Mouse (Mus musculus) bone marrow, adult 2 months (tissue): ENCODE measurements at regions not wholly inside any gene's neighbourhood (a gene's known extent, or its start where the extent isn't known, plus 50 kb on each side); places are given as distances from the start of the nearest gene placed in this dataset.

Experiments used
- H3K27ac ChIP-seq: fragments of 200-500 bp; 2 replicates; pipeline ENCODE4 v1.5.1; 2012; ENCODE audit warnings: low read depth, mild to moderate bottlenecking, control low read depth, inconsistent platforms, low read length; ENCODE audit not compliant: control insufficient read depth, poor library complexity, insufficient read depth
- H3K4me1 ChIP-seq: fragments of 200-500 bp; 2 replicates; pipeline ENCODE4 v1.6.1; 2011; ENCODE audit warnings: low read length; ENCODE audit not compliant: control insufficient read depth, insufficient read depth
- H3K4me3 ChIP-seq: fragments of 200-500 bp; replicated peaks from 2 replicates; pipeline ENCODE3; 2011; ENCODE audit warnings: mild to moderate bottlenecking, low read depth, low read length, control low read depth; ENCODE audit not compliant: control insufficient read depth
- CTCF ChIP-seq: fragments of 200-500 bp; IDR thresholded peaks from 2 replicates; pipeline ENCODE4 v1.5.1; 2011; ENCODE audit warnings: low read length, control low read depth; ENCODE audit not compliant: control insufficient read depth, insufficient read depth
- POLR2A ChIP-seq: fragments of 200-500 bp; IDR thresholded peaks from 2 replicates; pipeline ENCODE4 v1.6.1; 2011; ENCODE audit warnings: low read depth, mild to moderate bottlenecking, control low read depth, low read length, borderline replicate concordance; ENCODE audit not compliant: control insufficient read depth
- WGBS: fragments of 180-500 bp; shearing (Covaris S2); methylation state at CpG from one replicate; pipeline ENCODE4 v1.1.7; 2018; 5-methylcytosine and 5-hydroxymethylcytosine counted together

DNA sequence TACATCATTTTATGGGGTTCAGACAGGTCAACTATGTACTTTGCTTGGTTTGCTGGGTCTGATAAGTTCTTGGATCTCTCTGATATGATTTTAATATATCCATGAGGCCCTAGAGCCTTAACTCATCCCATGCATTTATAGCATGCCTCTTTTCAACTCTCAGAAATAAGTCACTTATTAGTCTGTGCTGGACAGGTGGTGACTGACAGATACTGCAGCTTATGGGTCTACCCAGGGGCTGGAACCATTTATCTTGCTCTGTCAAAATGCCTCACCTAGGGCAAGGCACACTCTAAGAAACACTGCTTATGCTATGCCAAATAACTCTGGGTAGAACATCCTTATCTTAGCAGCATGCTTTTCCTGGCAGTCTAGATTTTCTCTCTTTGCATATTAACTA, 225.6 kb downstream of the Mbnl1 start:
- Histone ChIP-seq H3K4me3 (no peak overlapping the region), H3K27ac (no peak overlapping the region), H3K4me1 (no peaks in the 10 kb centered on the region)
- no peak for TF ChIP-seq POLR2A
- no peak for TF ChIP-seq CTCF

GRCm38 (mm10) chr3:60707139-60707538, 234.5 kb downstream of the Mbnl1 start:
- H3K27ac ChIP-seq, result no peak overlapping the region
- 86% methylated on average over 4 of the region's 4 CpGs for WGBS

GRCm38 (mm10) chr3:60712896-60713295, 240.3 kb downstream of the Mbnl1 start:
- 75% methylated on average over 4 of the region's 4 CpGs for WGBS
- H3K27ac ChIP-seq, result no peak overlapping the region
- no peak overlapping the region for H3K4me3 ChIP-seq
- H3K4me1 ChIP-seq, result no peaks in the 10 kb centered on the region
- TF ChIP-seq CTCF, result no peak
- no peak for TF ChIP-seq POLR2A

More at GRCm38 (mm10) chr3:60707139-60707538, 234.5 kb downstream of the Mbnl1 start:
- Histone ChIP-seq H3K4me3 (no peak overlapping the region), H3K4me1 (no peaks in the 10 kb centered on the region)
- TF ChIP-seq CTCF (no peak), POLR2A (no peak)

- H3K27ac ChIP-seq, result no peak overlapping the region
- no peak overlapping the region for H3K4me3 ChIP-seq
- TF ChIP-seq POLR2A (no peak), CTCF (no peak)
- H3K4me1 ChIP-seq, result no peaks in the 10 kb centered on the region
Measured at GRCm38 (mm10) chr3:60720322-60720721, 247.7 kb downstream of the Mbnl1 start.

GRCm38 (mm10) chr3:60731331-60731730, 258.7 kb downstream of the Mbnl1 start:
- no peak overlapping the region for H3K27ac ChIP-seq
- H3K4me1 ChIP-seq, result no peaks in the 10 kb centered on the region
- TF ChIP-seq POLR2A (no peak), CTCF (no peak)
- WGBS, result 86% methylated on average over 1 of the region's 1 CpGs
- H3K4me3 ChIP-seq, result no peak overlapping the region

- Histone ChIP-seq H3K4me3 (no peak overlapping the region), H3K4me1 (no peaks in the 10 kb centered on the region; the same call in 1 of the 2 replicates), H3K27ac (no peak overlapping the region)
- TF ChIP-seq POLR2A (no peak), CTCF (no peak)
Measured at GRCm38 (mm10) chr3:60740543-60741294, 261.9 kb upstream of the P2ry1 start.

GRCm38 (mm10) chr3:60741379-60741778, 261.2 kb upstream of the P2ry1 start:
- H3K4me3 ChIP-seq, result no peak overlapping the region
- TF ChIP-seq CTCF, result no peak
- no peak for TF ChIP-seq POLR2A
- no peaks in the 10 kb centered on the region; the same call in 1 of the 2 replicates for H3K4me1 ChIP-seq
- 64% methylated on average over 5 of the region's 5 CpGs for WGBS
- H3K27ac ChIP-seq, result no peak overlapping the region

- TF ChIP-seq CTCF (no peak), POLR2A (no peak)
- WGBS, result 57% methylated on average over 2 of the region's 2 CpGs
- H3K27ac ChIP-seq, result no peak overlapping the region
- H3K4me1 ChIP-seq, result no peaks in the 10 kb centered on the region; the same call in 1 of the 2 replicates
- H3K4me3 ChIP-seq, result no peak overlapping the region
Measured at GRCm38 (mm10) chr3:60742232-60742631, 260.4 kb upstream of the P2ry1 start.
